Mouse (Mus musculus): ENCODE data around the gene Ccdc115. TPM values are rescaled to one million over a fixed set of nuclear protein-coding genes. Genes with fewer than 3 reads are reported as not detected.
"Not testable (repeated sequence)": the region's sequence is repeated elsewhere in the genome, so short reads cannot be mapped to it uniquely, and the experiment has no call there.

Ccdc115 gene
- polyA plus RNA-seq, 1 experiment, result 1.2 TPM

DNA sequence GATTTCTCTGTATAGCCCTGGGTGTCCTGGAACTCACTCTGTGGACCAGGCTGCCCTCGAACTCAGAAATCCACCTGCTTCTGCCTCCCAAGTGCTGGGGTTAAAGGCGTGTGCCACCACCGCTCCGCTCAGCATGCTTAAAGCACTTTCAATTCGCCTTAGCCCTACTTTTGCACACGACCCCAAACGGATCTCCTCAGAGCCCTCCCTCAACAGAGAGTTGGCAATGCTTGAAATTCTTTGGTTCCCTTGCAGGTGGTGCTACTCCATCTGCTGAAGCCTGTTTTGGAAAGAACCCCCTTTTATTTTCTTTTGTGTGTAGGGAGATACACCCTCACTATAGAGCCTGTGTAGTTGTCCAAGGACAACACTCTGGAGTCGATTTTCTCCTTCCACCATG, 19.0 kb upstream of the Ccdc115 start:
- Histone ChIP-seq H3K4me1 (ENCODE audit: control insufficient read depth) (peaks cover 21% of the 10 kb centered on the region), H3K36me3 (ENCODE audit: control insufficient read depth) (no peaks in the 10 kb centered on the region), H3K4me3 (replicated peaks) (no peak overlapping the region), H3K9me3 (ENCODE audit: control insufficient read depth, low read length) (no peaks in the 10 kb centered on the region), H3K27me3 (ENCODE audit: control insufficient read depth) (peaks cover 47% of the 10 kb centered on the region)
- TF ChIP-seq TAL1 (IDR thresholded peaks at IDR 0.05; ENCODE audit: low read length) (no peak), GATA1 (IDR thresholded peaks at IDR 0.05; ENCODE audit: low read length) (no peak)

DNA sequence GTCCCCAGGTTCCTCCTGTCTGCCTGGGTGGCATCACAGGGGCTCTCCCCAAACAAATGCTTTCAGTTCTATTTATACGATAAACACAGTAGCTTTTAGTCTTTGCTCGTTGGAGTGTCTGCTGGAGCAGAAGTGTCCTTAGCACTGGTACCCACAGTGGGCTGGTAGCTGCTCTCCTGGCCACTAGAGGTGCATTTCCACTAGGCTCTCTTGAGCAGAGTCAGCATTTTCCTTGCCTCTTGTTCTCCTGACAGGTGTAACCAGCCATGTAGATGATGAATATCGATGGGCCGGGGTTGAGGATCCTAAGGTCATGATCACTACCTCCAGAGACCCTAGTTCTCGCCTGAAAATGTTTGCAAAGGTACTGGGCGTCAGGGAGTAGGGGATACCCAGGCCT, 3.7 kb upstream of the Ccdc115 start:
- Histone ChIP-seq H3K4me3 (replicated peaks) (no peak overlapping the region), H3K27me3 (ENCODE audit: control insufficient read depth) (no peaks in the 10 kb centered on the region), H3K9me3 (ENCODE audit: control insufficient read depth, low read length) (no peaks in the 10 kb centered on the region), H3K36me3 (ENCODE audit: control insufficient read depth) (peaks cover 52% of the 10 kb centered on the region), H3K4me1 (ENCODE audit: control insufficient read depth) (peaks cover 27% of the 10 kb centered on the region)
- no peak for TF ChIP-seq GATA1 (IDR thresholded peaks at IDR 0.05; ENCODE audit: low read length)
- no peak for TF ChIP-seq TAL1 (IDR thresholded peaks at IDR 0.05; ENCODE audit: low read length)

DNA sequence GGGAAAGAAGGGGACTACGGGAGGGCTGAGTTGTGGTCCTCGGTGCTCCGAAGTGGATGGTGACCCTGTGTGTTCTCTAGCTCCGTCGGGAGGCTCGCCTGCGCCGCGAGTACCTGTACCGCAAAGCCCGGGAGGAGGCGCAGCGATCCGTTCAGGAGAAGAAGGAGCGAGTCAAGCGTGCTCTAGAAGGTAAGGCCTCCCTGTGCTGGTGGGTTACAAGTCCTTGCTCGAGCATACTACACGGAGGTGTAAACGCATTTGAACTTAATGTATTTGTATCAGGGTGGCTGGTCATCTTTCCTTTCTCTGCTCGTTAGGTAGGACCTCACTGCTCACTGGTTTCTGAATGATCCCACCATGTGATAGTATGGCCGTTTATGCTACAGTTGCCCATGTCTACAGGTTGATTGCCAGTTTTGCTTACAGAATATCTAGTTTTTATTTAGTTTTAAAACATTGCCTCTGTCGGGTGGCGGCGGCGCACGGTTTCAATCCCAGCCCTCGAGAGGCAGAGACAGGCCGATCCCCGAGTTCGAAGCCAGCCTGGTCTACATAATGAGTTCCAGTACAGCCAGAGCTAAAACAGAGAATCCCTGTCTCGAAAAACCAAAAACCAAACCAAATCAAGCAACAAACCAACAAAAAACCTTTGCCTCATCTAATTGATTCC, 624 bp upstream of the Ccdc115 start:
- Histone ChIP-seq H3K27me3 (ENCODE audit: control insufficient read depth) (no peaks in the 10 kb centered on the region), H3K36me3 (ENCODE audit: control insufficient read depth) (peaks cover 41% of the 10 kb centered on the region), H3K4me1 (ENCODE audit: control insufficient read depth) (peaks cover 38% of the 10 kb centered on the region), H3K9me3 (ENCODE audit: control insufficient read depth, low read length) (no peaks in the 10 kb centered on the region), H3K4me3 (replicated peaks) (peak overlapping the region; percentile 90)
- TF ChIP-seq TAL1 (IDR thresholded peaks at IDR 0.05; ENCODE audit: low read length) (no peak), GATA1 (IDR thresholded peaks at IDR 0.05; ENCODE audit: low read length) (no peak)

DNA sequence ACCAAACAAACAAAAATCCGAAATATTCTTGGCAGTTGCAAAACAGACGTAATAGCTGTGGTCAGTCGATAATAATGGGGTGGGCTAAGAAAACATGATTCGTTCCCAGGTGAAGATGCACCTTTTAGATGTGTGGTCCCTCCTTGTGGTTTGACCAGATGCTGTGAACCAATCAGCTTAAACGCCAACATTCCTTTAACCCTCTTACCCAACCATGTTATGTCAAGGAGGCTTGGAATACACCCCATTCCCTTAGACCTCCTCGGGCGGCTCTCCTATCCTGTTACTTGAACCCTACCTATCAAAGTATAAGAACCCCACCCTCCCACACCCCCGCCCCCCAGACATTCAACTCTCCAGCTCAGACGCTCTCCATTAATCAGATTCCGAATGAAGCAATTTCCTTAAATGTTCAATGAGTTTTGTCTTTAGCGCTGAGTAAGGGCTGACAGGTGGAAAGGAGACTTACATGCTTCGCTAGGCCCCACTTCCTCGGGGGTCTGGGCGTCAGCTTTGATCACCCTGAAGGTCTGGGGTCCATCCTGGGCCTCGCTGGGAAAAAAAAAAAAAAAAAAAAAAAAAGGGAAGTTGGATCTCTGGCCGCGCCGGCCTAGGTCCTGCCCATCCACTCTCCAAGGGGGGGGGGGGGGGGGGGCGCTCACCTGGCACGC, 956 bp downstream of the Ccdc115 start:
- TF ChIP-seq TAL1 (IDR thresholded peaks at IDR 0.05; ENCODE audit: low read length), result no peak
- peaks cover 25% of the 10 kb centered on the region for H3K36me3 ChIP-seq (ENCODE audit: control insufficient read depth)
- no peaks in the 10 kb centered on the region for H3K27me3 ChIP-seq (ENCODE audit: control insufficient read depth)
- peaks cover 50% of the 10 kb centered on the region for H3K4me1 ChIP-seq (ENCODE audit: control insufficient read depth)
- peak overlapping the region; percentile 90 for H3K4me3 ChIP-seq (replicated peaks)
- no peaks in the 10 kb centered on the region for H3K9me3 ChIP-seq (ENCODE audit: control insufficient read depth, low read length)

DNA sequence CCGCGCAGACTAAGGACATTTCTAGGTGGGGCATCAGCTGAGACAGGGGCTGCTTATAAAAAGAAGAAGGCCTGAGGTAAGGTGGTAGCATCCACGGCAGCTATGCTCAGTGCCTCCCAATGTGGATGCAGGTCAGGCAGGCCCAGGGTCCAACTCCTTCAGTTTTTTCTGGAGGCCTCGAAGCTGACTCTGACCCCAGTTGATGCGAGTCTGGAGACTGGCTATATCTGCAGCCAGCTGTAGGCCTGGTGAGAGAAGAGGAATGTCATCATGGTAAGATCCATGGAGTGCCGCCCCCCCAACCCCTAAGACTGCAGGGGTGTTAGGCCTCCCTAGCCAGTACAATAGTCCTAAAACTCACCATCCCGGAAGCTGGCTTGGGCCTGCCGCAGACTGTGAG, 2.1 kb downstream of the Ccdc115 start:
- peaks cover 58% of the 10 kb centered on the region for H3K4me1 ChIP-seq (ENCODE audit: control insufficient read depth)
- not testable (repeated sequence) for H3K4me3 ChIP-seq (replicated peaks)

DNA sequence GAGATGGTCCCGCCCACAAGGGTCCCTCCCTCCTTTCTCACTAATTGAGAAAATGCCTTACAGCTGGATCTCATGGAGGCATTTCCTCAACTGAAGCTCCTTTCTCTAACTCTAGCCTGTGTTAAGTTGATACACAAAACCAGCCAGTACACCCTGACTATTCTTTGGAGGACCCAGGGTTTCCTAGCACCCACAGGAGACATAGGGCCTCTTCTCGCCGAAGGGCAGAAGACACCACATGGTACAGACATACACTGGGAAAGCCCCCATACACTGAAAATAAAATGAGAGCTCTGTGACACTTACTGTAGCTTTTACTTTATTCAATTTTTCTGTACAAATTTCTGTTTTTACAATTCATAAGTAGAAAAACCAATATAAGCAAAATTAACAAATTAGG, 3.1 kb downstream of the Ccdc115 start:
- H3K4me1 ChIP-seq (ENCODE audit: control insufficient read depth), result peaks cover 54% of the 10 kb centered on the region

More for the DNA sequence above, 2.1 kb downstream of the Ccdc115 start:
- H3K9me3 ChIP-seq (ENCODE audit: control insufficient read depth, low read length); H3K27me3 ChIP-seq (ENCODE audit: control insufficient read depth): not testable (repeated sequence)
- peaks cover 14% of the 10 kb centered on the region for H3K36me3 ChIP-seq (ENCODE audit: control insufficient read depth)

DNA sequence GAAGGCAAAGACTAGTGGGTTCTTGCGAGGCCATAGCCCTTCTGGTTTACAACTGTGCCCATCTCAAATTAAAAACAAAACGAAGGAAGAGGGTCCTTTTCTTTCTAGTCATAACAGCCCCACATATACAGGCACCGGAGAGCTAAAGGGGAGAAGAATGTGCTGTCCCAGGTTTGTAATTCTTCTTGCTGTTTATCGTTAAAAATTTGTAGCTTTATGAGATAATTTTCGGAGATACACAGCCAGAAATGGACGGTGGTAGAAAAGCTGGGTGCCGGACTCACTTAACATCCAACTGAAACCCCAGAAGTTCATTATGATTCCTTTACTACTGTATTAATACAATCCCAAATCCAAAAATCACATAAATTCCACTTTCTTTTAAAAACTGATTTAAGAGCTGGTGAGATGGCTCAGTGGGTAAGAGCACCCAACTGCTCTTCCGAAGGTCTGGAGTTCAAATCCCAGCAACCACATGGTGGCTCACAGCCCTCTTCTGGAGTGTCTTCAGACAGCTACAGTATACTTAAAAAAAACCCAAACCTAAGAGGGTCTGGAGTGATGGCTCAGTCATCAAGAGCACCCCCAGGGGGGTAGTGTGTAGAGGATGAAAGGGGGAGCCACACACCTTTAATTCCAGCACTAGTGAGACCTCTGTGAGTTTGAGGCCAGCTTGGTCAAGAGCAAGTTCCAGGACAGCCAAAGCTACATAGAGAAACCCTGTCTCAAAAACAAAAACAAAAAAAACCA, 3.9 kb downstream of the Ccdc115 start:
- peaks cover 21% of the 10 kb centered on the region for H3K9me3 ChIP-seq (ENCODE audit: control insufficient read depth, low read length)
- H3K4me3 ChIP-seq (replicated peaks), result peak overlapping the region; percentile 66
- no peak for TF ChIP-seq GATA1 (IDR thresholded peaks at IDR 0.05; ENCODE audit: low read length)
- TF ChIP-seq TAL1 (IDR thresholded peaks at IDR 0.05; ENCODE audit: low read length), result no peak
- peaks cover 5% of the 10 kb centered on the region for H3K36me3 ChIP-seq (ENCODE audit: control insufficient read depth)
- H3K27me3 ChIP-seq (ENCODE audit: control insufficient read depth), result no peaks in the 10 kb centered on the region; the same call in 1 of the 2 replicates
- peaks cover 47% of the 10 kb centered on the region for H3K4me1 ChIP-seq (ENCODE audit: control insufficient read depth)

More for the DNA sequence above, 3.1 kb downstream of the Ccdc115 start:
- TF ChIP-seq GATA1 (IDR thresholded peaks at IDR 0.05; ENCODE audit: low read length) (no peak), TAL1 (IDR thresholded peaks at IDR 0.05; ENCODE audit: low read length) (no peak)
- Histone ChIP-seq H3K9me3 (ENCODE audit: control insufficient read depth, low read length) (peaks cover 14% of the 10 kb centered on the region), H3K27me3 (ENCODE audit: control insufficient read depth) (no peaks in the 10 kb centered on the region; the same call in 1 of the 2 replicates), H3K4me3 (replicated peaks) (no peak overlapping the region), H3K36me3 (ENCODE audit: control insufficient read depth) (peaks cover 7% of the 10 kb centered on the region)

DNA sequence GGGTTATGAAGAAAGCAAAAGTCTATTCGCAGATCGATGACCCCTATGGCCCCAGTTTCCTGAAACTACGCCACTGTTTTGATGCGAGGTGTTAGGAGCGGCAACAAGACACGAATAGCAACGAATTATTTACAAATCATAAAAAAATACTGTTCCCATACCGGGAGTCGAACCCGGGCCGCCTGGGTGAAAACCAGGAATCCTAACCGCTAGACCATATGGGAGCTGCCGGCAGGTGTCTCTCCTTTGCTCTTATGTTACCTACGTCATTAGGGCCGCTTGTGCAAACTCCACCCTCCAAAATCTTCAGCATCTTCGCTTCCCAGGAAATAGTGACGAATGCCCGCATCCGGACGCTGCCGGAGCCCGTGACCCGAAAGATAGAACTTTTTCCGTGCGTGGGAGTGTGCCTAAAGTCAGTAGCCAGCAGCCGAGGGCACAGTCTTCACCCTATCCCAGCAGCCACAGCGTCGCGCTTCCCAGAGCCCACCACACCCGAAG, 4.8 kb downstream of the Ccdc115 start:
- TF ChIP-seq GATA1 (IDR thresholded peaks at IDR 0.05; ENCODE audit: low read length) (no peak), TAL1 (IDR thresholded peaks at IDR 0.05; ENCODE audit: low read length) (no peak)
- peaks cover 28% of the 10 kb centered on the region for H3K9me3 ChIP-seq (ENCODE audit: control insufficient read depth, low read length)
- H3K4me1 ChIP-seq (ENCODE audit: control insufficient read depth), result peaks cover 40% of the 10 kb centered on the region
- H3K4me3 ChIP-seq (replicated peaks), result peak overlapping the region; percentile 66
- H3K36me3 ChIP-seq (ENCODE audit: control insufficient read depth), result peaks cover 5% of the 10 kb centered on the region
- no peaks in the 10 kb centered on the region; the same call in 1 of the 2 replicates for H3K27me3 ChIP-seq (ENCODE audit: control insufficient read depth)
